Mouse (Mus musculus): ENCODE measurements around the gene Ntn1. TPM values are rescaled to one million over a fixed set of nuclear protein-coding genes. Genes with fewer than 3 reads are reported as not detected.

Ntn1 gene
- polyA plus RNA-seq, 1 experiment from 2014 or later = 24.8 TPM

DNA sequence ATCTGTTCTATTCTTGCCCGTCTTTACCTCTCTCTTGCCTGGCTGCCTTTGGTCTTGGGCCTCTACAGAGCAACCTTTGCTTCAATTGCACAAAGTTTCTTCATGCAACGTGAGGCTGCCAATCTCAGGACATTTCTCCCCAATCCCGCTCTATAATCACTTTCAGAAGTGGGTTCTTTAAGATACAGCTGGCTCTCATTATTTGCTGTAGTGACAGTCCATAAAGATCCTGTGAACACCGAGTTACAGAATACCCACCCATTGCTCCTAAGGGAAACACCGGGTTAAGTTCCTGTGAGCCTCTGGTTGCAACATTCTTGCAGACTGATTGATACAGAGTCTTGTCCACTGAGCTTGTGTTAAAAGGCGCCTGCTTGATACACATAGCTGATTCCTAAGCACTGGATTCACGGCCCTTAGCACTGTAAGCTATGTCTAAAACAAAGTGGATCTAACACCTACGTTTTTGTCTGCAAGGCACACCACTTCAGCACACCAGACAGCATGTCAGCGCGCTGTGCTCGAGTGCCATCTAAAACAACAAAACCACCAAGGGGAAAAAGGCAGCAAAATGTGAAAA is 85.0 kb downstream of the Ntn1 start:
- H3K27me3 ChIP-seq = no peaks in the 10 kb centered on the region
- H3K4me2 ChIP-seq = no peak overlapping the region
- H3K27ac ChIP-seq (replicated peaks) = no peak overlapping the region
- H3K4me3 ChIP-seq = no peak overlapping the region
- H3K4me1 ChIP-seq (replicated peaks) = peaks cover 10% of the 10 kb centered on the region; the same call in 1 of the 2 replicates
- H3K9ac ChIP-seq = no peak overlapping the region
- H3K36me3 ChIP-seq = no peaks in the 10 kb centered on the region
- ATAC-seq (ENCODE audit: low FRiP score, low read depth) = no peak
- H3K9me3 ChIP-seq = no peaks in the 10 kb centered on the region
- WGBS = 82% methylated on average over 11 of the region's 11 CpGs

GRCm38 (mm10) chr11:68313861-68314260 is 86.8 kb downstream of the Ntn1 start:
- H3K4me2 ChIP-seq = no peak overlapping the region
- no peak for ATAC-seq (ENCODE audit: low FRiP score, low read depth)
- no peak overlapping the region for H3K4me3 ChIP-seq
- peaks cover 10% of the 10 kb centered on the region; the same call in 1 of the 2 replicates for H3K4me1 ChIP-seq (replicated peaks)
- no peaks in the 10 kb centered on the region for H3K9me3 ChIP-seq
- H3K27ac ChIP-seq (replicated peaks) = no peak overlapping the region
- no peak overlapping the region for H3K9ac ChIP-seq
- 54% methylated on average over 4 of the region's 4 CpGs for WGBS
- H3K27me3 ChIP-seq = no peaks in the 10 kb centered on the region
- no peaks in the 10 kb centered on the region for H3K36me3 ChIP-seq

DNA sequence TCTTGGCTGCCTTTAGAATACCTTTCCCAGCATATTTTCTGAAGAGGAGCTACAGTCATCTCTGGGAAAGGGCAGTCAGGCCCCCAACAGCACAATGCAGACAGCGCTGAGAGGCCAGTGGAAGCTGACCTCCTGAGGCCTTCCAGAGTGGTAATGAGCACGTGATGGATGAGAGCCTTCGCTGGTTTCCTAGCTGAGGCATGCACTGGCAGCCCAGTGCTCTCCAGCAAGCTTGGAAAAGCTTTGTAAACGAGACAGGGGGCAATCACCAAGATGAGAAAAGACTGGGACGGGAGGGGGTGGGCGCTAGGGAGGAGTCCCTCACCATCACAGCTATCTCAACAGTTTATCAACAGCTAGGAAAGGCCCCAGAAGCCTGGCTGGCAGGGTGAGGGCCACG is 87.6 kb downstream of the Ntn1 start:
- H3K27ac ChIP-seq (replicated peaks) = no peak overlapping the region
- H3K9me3 ChIP-seq = no peaks in the 10 kb centered on the region
- H3K4me1 ChIP-seq (replicated peaks) = peaks cover 10% of the 10 kb centered on the region; the same call in 1 of the 2 replicates
- 11% methylated on average over 7 of the region's 7 CpGs for WGBS
- no peak overlapping the region for H3K4me3 ChIP-seq
- no peak overlapping the region for H3K4me2 ChIP-seq
- no peak for ATAC-seq (ENCODE audit: low FRiP score, low read depth)
- H3K9ac ChIP-seq = no peak overlapping the region
- H3K36me3 ChIP-seq = no peaks in the 10 kb centered on the region
- no peaks in the 10 kb centered on the region for H3K27me3 ChIP-seq

DNA sequence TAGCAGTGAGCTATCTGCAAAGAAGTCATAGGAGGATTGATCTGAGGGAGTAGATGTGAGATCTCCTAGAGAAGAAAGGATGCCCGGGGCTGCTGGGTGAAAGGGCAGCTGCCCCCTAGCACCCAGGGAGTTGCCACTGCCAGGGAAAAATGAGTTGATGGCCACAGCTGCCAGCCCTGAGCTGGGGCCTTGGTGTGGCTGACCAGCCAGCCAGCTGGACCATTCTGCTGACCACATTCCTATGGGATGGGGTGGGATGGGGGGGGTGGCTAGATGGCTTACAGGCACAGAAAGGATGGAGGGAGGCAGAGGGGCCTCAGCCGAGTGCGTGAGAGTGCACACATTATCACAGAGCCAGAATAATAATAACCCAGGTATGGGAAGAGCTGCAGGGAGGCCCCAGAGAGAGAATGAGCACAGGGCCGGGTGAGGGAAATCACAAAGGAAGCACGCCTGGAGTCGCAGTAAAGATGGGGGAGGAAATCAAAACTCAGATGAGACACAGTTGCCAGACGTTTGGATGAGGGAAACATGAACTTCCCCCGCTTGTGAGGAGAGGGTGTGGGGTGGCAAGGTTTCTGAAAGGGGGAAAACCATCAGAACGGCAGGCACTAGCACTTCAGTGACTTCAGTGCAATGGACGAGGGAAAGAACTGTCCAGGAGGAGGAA is 91.6 kb downstream of the Ntn1 start:
- 38% methylated on average over 10 of the region's 10 CpGs for WGBS
- H3K36me3 ChIP-seq = no peaks in the 10 kb centered on the region
- H3K27me3 ChIP-seq = no peaks in the 10 kb centered on the region
- H3K4me2 ChIP-seq = no peak overlapping the region
- no peak overlapping the region for H3K4me3 ChIP-seq
- ATAC-seq (ENCODE audit: low FRiP score, low read depth) = no peak
- H3K27ac ChIP-seq (replicated peaks) = no peak overlapping the region
- peaks cover 10% of the 10 kb centered on the region; the same call in 1 of the 2 replicates for H3K4me1 ChIP-seq (replicated peaks)
- no peaks in the 10 kb centered on the region for H3K9me3 ChIP-seq
- H3K9ac ChIP-seq = no peak overlapping the region

DNA sequence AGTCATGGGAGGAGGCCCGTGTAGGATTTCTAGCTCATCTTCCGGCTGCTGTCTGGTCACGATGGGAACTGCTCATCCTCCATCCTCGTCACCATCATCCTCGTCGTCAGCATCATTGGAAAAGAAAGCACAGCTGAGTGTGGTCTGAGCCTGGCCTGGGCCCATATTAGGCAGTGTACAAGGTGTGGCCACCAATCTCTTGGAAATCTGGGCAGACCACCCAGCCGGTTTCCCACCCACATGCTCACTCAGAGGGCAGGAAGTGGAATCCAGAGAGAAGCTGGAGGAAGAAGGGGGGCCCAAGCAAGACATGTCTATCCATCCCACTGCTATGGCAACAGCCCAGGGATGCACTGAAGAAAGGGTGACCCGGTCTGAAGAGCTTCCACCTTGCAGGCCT is 94.6 kb downstream of the Ntn1 start:
- Histone ChIP-seq H3K27ac (replicated peaks) (no peak overlapping the region), H3K4me3 (no peak overlapping the region), H3K9ac (no peak overlapping the region), H3K4me1 (replicated peaks) (no peaks in the 10 kb centered on the region), H3K36me3 (no peaks in the 10 kb centered on the region), H3K9me3 (no peaks in the 10 kb centered on the region), H3K27me3 (no peaks in the 10 kb centered on the region), H3K4me2 (no peak overlapping the region)
- ATAC-seq (ENCODE audit: low FRiP score, low read depth) = no peak
- 85% methylated on average over 8 of the region's 8 CpGs for WGBS

DNA sequence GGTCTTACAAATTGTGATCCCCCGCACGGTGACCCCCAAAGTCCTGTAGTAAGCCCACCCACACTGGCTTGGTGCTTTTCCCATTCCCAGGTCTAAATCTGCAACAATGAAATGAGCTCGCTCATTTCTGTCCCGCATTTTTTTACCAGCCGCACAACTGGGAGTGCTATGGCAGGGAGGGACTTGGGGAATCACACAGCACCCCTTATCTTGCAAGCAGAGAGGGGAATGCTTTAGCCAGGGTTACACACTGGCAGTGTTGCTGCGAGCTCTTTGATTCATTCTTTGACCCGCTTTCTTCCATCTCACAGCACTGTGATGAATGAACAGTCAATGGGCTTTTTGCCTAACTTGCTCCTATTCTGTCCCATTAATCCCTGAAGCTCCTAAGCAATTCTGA is 98.3 kb downstream of the Ntn1 start:
- Histone ChIP-seq H3K27ac (replicated peaks) (no peak overlapping the region), H3K4me3 (no peak overlapping the region), H3K9me3 (no peaks in the 10 kb centered on the region), H3K36me3 (no peaks in the 10 kb centered on the region), H3K4me1 (replicated peaks) (no peaks in the 10 kb centered on the region), H3K27me3 (no peaks in the 10 kb centered on the region), H3K4me2 (no peak overlapping the region), H3K9ac (no peak overlapping the region)
- ATAC-seq (ENCODE audit: low FRiP score, low read depth) = no peak; the same call in 1 of the 2 replicates
- 74% methylated on average over 7 of the region's 7 CpGs for WGBS

GRCm38 (mm10) chr11:68301660-68302059 is 99.0 kb downstream of the Ntn1 start:
- H3K4me1 ChIP-seq (replicated peaks) = no peaks in the 10 kb centered on the region
- no peaks in the 10 kb centered on the region for H3K36me3 ChIP-seq
- H3K4me2 ChIP-seq = no peak overlapping the region
- ATAC-seq (ENCODE audit: low FRiP score, low read depth) = no peak
- WGBS = 81% methylated on average over 4 of the region's 4 CpGs
- no peaks in the 10 kb centered on the region for H3K27me3 ChIP-seq
- H3K9ac ChIP-seq = no peak overlapping the region
- no peaks in the 10 kb centered on the region for H3K9me3 ChIP-seq
- no peak overlapping the region for H3K27ac ChIP-seq (replicated peaks)
- H3K4me3 ChIP-seq = no peak overlapping the region

DNA sequence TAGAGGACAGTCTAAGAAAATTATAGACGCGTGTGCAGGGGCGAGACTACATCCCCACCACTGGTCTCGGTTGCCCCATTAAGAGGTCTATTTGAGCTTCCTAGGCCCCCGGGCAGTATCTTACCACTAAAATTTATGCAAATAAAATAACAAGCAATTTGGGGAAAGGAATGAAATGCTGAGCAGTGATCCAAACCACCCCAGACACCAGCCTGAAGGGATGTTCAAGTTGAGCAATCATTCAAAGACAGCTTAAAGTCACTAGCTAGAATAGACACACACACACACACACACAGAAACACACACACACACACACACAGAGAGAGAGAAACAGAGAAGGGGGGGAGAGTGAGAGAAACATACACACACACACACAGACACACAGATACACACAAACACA is 105.1 kb downstream of the Ntn1 start:
- no peak for ATAC-seq (ENCODE audit: low FRiP score, low read depth)
- Histone ChIP-seq H3K9ac (no peak overlapping the region), H3K4me2 (no peak overlapping the region), H3K9me3 (no peaks in the 10 kb centered on the region), H3K36me3 (no peaks in the 10 kb centered on the region), H3K27ac (replicated peaks) (no peak overlapping the region), H3K27me3 (no peaks in the 10 kb centered on the region), H3K4me1 (replicated peaks) (peaks cover 7% of the 10 kb centered on the region), H3K4me3 (no peak overlapping the region)
- 62% methylated on average over 5 of the region's 5 CpGs for WGBS

- ATAC-seq (ENCODE audit: low FRiP score, low read depth) = 0 out of 2 replicates have a peak, but pooled peaks have one; percentile 10
- no peaks in the 10 kb centered on the region; the same call in 1 of the 2 replicates for H3K27me3 ChIP-seq
- no peaks in the 10 kb centered on the region for H3K36me3 ChIP-seq
- no peak overlapping the region for H3K4me3 ChIP-seq
- H3K27ac ChIP-seq (replicated peaks) = peak overlapping the region; percentile 54
- 28% methylated on average over 8 of the region's 8 CpGs for WGBS
- H3K4me2 ChIP-seq = no peak overlapping the region
- no peaks in the 10 kb centered on the region for H3K9me3 ChIP-seq
- no peak overlapping the region for H3K9ac ChIP-seq
- H3K4me1 ChIP-seq (replicated peaks) = peaks cover 16% of the 10 kb centered on the region
Observed at GRCm38 (mm10) chr11:68290631-68291030, 110.0 kb downstream of the Ntn1 start.

- ATAC-seq (ENCODE audit: low FRiP score, low read depth) = no peak
- no peak overlapping the region for H3K4me3 ChIP-seq
- H3K4me2 ChIP-seq = no peak overlapping the region
- no peaks in the 10 kb centered on the region for H3K36me3 ChIP-seq
- no peaks in the 10 kb centered on the region for H3K9me3 ChIP-seq
- WGBS = 66% methylated on average over 5 of the region's 5 CpGs
- no peak overlapping the region for H3K9ac ChIP-seq
- no peaks in the 10 kb centered on the region; the same call in 1 of the 2 replicates for H3K27me3 ChIP-seq
- H3K27ac ChIP-seq (replicated peaks) = no peak overlapping the region
- H3K4me1 ChIP-seq (replicated peaks) = peaks cover 16% of the 10 kb centered on the region
Observed at GRCm38 (mm10) chr11:68287331-68287730, 113.3 kb downstream of the Ntn1 start.

- Histone ChIP-seq H3K4me1 (replicated peaks) (peaks cover 16% of the 10 kb centered on the region), H3K9me3 (no peaks in the 10 kb centered on the region), H3K27ac (replicated peaks) (no peak overlapping the region), H3K27me3 (no peaks in the 10 kb centered on the region; the same call in 1 of the 2 replicates), H3K4me2 (no peak overlapping the region), H3K4me3 (no peak overlapping the region), H3K9ac (no peak overlapping the region), H3K36me3 (no peaks in the 10 kb centered on the region)
- WGBS = 52% methylated on average over 10 of the region's 10 CpGs
- 0 out of 2 replicates have a peak, but pooled peaks have one; percentile 51 for ATAC-seq (ENCODE audit: low FRiP score, low read depth)
Observed at GRCm38 (mm10) chr11:68286142-68286808, 114.3 kb downstream of the Ntn1 start.

GRCm38 (mm10) chr11:68285754-68286141 is 114.9 kb downstream of the Ntn1 start:
- Histone ChIP-seq H3K36me3 (no peaks in the 10 kb centered on the region), H3K4me1 (replicated peaks) (peaks cover 12% of the 10 kb centered on the region), H3K27ac (replicated peaks) (no peak overlapping the region), H3K27me3 (no peaks in the 10 kb centered on the region; the same call in 1 of the 2 replicates), H3K9me3 (no peaks in the 10 kb centered on the region), H3K4me3 (no peak overlapping the region), H3K9ac (no peak overlapping the region), H3K4me2 (no peak overlapping the region)
- WGBS = 37% methylated on average over 3 of the region's 3 CpGs
- ATAC-seq (ENCODE audit: low FRiP score, low read depth) = no peak
